Comparison of ENCODE assay signal across 7 mouse cellular contexts in the genomic region with DNA sequence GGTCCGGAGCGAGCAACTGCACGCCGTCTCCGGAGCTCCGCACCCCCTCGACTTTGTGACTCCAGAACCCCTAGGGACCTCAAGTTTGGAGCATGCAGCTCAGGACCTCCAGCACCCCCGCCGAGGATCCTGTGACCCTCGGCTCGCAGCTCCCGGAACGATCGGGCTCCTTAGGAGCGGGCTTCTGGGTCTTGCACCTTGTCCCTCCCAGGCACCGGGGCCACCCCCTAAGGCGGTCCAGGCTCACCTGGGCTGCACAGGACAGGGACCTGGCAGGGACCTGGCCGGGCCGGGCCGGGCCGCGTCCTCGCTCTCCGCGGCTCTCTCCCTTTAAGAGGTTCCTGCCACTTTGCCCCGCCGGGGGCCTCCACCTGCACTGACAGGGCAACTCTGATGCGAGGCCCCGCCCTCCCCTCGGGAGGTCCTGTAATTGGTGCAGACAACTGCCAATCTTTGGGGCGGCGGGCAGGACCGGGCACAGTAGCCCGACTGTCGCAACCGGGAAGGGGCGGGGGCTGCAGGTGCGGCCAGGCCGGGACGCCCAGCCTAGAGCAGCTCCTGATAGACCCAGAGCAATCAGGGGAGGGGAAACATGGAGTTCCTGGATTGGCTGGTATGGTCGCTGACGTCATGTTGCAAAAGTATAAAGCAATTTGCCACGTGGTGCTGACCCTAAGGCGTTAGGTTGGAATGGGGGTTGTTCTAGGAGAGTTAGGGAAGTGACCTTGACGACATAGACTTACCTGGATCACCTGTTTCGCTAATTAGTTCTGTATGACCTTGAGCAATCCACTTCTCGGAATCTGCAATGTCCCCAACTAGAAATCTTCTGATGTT. TPM values are rescaled to one million over a fixed set of nuclear protein-coding genes. Genes with fewer than 3 reads are reported as not detected.
DNase-seq lines count a peak whose midpoint lies in the region; ATAC-seq lines count a peak whose summit lies in the region.

Gene Epb41, minus strand, starts transcription at position 389 of the 837 bp plus-strand sequence.

- 2% methylated on average over 47 of the region's 47 CpGs for WGBS in embryonic facial prominence, embryonic 11.5 days
- 2% methylated on average over 47 of the region's 47 CpGs for WGBS in limb, embryonic 10.5 days
- 2% methylated on average over 47 of the region's 47 CpGs for WGBS in midbrain, embryonic 13.5 days

- DNase-seq in adrenal gland, postnatal 14 days = peak; percentile 99
- DNase-seq in embryonic facial prominence, embryonic 11.5 days (ENCODE audit: low spot score) = peak; percentile 93
- DNase-seq in kidney, adult 11 months = peak; percentile 100
- DNase-seq in limb, embryonic 10.5 days (ENCODE audit: low spot score) = peak; percentile 96
- DNase-seq in spleen, adult 12 weeks (ENCODE audit: low spot score) = peak; percentile 100

- peak; percentile 94 for ATAC-seq in embryonic facial prominence, embryonic 11.5 days (replicated peaks; ENCODE audit: insufficient number of reproducible peaks, low FRiP score, low TSS enrichment, low read depth)
- peak; percentile 69 for ATAC-seq in granulocyte monocyte progenitor cell, adult 5-6 weeks (replicated peaks; ENCODE audit: poor library complexity, severe bottlenecking)
- ATAC-seq in midbrain, embryonic 13.5 days = peak; percentile 96

- peak within 1 kb of the TSS; percentile 99 for H3K4me2 ChIP-seq in embryonic facial prominence, embryonic 11.5 days (ENCODE audit: low read depth, low read length)
- peak within 1 kb of the TSS; percentile 100 for H3K4me2 ChIP-seq in midbrain, embryonic 13.5 days (replicated peaks)

- H3K36me3 ChIP-seq in embryonic facial prominence, embryonic 11.5 days (replicated peaks; ENCODE audit: control insufficient read depth, insufficient read depth, low read depth, low read length) = no peaks in the 10 kb centered on the region
- no peaks in the 10 kb centered on the region for H3K36me3 ChIP-seq in limb, embryonic 10.5 days
- H3K36me3 ChIP-seq in midbrain, embryonic 13.5 days = no peaks in the 10 kb centered on the region

- no peak within 1 kb of the TSS for H3K27ac ChIP-seq in embryonic facial prominence, embryonic 11.5 days (replicated peaks; ENCODE audit: low read depth, low read length)
- peak within 1 kb of the TSS; percentile 84 for H3K27ac ChIP-seq in limb, embryonic 10.5 days
- no peak within 1 kb of the TSS for H3K27ac ChIP-seq in midbrain, embryonic 13.5 days

- no peaks in the 10 kb centered on the region for H3K27me3 ChIP-seq in embryonic facial prominence, embryonic 11.5 days (ENCODE audit: control insufficient read depth, insufficient read depth, low read length)
- peaks cover 57% of the 10 kb centered on the region for H3K27me3 ChIP-seq in limb, embryonic 10.5 days (ENCODE audit: low read depth, poor library complexity, severe bottlenecking)
- peaks cover 43% of the 10 kb centered on the region for H3K27me3 ChIP-seq in midbrain, embryonic 13.5 days

- peaks cover 2% of the 10 kb centered on the region for H3K4me1 ChIP-seq in embryonic facial prominence, embryonic 11.5 days (ENCODE audit: control insufficient read depth, insufficient read depth, low read length)
- H3K4me1 ChIP-seq in limb, embryonic 10.5 days = peaks cover 44% of the 10 kb centered on the region
- H3K4me1 ChIP-seq in midbrain, embryonic 13.5 days (replicated peaks) = peaks cover 25% of the 10 kb centered on the region

- H3K9me3 ChIP-seq in embryonic facial prominence, embryonic 11.5 days (replicated peaks; ENCODE audit: control insufficient read depth, low read length) = no peaks in the 10 kb centered on the region
- H3K9me3 ChIP-seq in limb, embryonic 10.5 days (replicated peaks) = no peaks in the 10 kb centered on the region
- H3K9me3 ChIP-seq in midbrain, embryonic 13.5 days = no peaks in the 10 kb centered on the region

- H3K9ac ChIP-seq in embryonic facial prominence, embryonic 11.5 days (replicated peaks; ENCODE audit: low read length) = peak within 1 kb of the TSS; percentile 72
- H3K9ac ChIP-seq in midbrain, embryonic 13.5 days (replicated peaks) = peak within 1 kb of the TSS; percentile 73

- H3K4me3 ChIP-seq in embryonic facial prominence, embryonic 11.5 days (ENCODE audit: low read depth, low read length) = peak within 1 kb of the TSS; percentile 77
- H3K4me3 ChIP-seq in limb, embryonic 10.5 days = peak within 1 kb of the TSS; percentile 86
- H3K4me3 ChIP-seq in midbrain, embryonic 13.5 days (replicated peaks) = peak within 1 kb of the TSS; percentile 69

RNA-seq across cellular contexts. Expression of gene Epb41, which starts in this region (rescaled TPM):
- 112 and 148 TPM in 2 replicates for total RNA-seq in adrenal gland, postnatal 14 days (2021)
- 139 and 141 TPM in 2 replicates for polyA plus RNA-seq in embryonic facial prominence, embryonic 11.5 days (2014; fragmentation: Nextera tagmentation; extraction: Ambion mirVana)
- 66.9 and 75.3 TPM in 2 replicates for total RNA-seq in granulocyte monocyte progenitor cell, adult 5-6 weeks (2014; fragmentation: Nextera tagmentation)
- total RNA-seq in granulocyte monocyte progenitor cell, adult 5-6 weeks (2017) = 51.4 and 53.0 TPM in 2 replicates
- 105 and 122 TPM in 2 replicates for polyA plus RNA-seq in limb, embryonic 10.5 days (2016; fragmentation: Nextera tagmentation; extraction: Ambion mirVana)
- polyA plus RNA-seq in midbrain, embryonic 13.5 days (2015; fragmentation: Nextera tagmentation; extraction: Ambion mirVana) = 120 and 122 TPM in 2 replicates
